Mouse (Mus musculus) yolk sac, embryonic 10.5 days (tissue): ENCODE results near the gene Phf21a.

ENCODE experiments used
- DNase-seq: peaks from one replicate; pipeline ENCODE4 v3.0.0-alpha.2; 2017; ENCODE audit warnings: low spot score

Phf21a gene

DNA sequence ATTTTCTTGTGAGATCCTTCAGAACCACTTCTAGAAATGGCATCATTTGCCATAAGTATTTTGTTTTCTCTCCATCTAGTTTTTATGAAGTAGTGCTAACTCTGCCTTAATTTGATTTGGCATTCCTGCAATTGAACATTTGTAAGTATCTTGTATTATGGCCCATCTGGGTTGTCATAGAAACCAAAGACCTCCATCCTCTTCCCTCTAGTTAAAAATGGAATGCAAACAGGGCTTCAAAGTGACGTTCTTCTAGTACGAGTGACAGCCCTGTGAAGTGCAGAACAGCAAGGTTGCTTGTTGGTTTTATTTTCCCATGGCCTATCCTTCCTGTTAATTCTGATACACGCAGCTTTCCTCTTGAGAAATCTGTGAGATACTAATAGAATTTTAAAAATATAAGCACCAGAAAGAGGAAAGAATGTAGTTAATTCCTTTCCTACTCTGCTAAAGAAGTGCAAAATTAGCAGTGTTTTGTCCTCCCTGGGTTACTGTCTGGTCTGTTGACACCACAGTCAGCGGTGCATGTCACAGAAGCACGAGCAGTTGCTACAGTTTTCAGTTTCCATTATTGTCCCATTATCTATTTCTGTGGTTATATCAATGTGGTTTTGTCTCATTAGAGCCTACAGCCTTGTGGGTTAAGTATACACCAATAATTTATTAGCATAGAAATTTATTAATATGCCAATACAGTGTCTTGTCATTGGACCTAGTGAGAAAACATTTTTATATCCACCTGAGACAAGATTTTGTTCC is 209.1 kb downstream of the Phf21a start:
- DNase-seq, result no peak

DNA sequence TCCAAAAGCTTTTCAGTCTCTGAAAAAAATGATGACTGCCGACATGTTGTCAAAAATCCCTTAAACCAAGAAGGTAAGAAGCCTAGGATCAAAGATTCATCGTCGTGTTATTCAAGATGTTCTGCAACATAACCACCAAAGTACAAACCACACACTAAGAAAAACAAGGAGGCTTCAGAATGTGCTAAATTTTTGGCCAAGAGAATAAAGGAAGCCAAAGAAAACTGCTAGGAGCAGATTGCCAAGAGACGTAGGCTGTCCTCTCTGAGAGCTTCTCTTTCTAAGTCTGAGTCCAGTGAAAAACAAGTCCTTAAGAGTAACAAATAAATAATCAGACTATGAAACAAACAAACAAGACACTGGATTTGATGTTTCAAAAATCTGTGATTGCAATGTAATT is 219.6 kb downstream of the Phf21a start:
- no peak for DNase-seq

DNA sequence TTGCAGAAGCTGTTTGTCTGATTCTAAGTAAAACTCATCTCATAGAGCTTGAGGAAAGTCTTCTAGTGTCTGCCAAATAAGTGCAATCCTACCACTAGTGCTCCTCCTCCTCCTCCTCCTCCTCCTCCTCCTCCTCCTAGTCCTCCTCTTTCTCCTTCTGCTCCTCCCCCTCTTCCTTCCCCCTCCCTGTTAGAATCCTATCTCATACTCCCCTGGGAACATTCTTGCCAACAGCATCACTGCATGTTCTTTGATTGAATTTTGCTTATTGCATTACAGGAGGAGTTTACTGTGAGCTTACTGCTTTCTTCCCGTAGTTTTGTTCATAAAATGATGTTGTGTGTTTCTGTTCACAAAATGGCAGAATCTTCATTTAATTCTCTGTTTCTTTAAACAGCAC is 221.1 kb downstream of the Phf21a start:
- no peak for DNase-seq

GRCm38 (mm10) chr2:92316652-92317051 is 223.7 kb downstream of the Phf21a start:
- DNase-seq, result no peak

DNA sequence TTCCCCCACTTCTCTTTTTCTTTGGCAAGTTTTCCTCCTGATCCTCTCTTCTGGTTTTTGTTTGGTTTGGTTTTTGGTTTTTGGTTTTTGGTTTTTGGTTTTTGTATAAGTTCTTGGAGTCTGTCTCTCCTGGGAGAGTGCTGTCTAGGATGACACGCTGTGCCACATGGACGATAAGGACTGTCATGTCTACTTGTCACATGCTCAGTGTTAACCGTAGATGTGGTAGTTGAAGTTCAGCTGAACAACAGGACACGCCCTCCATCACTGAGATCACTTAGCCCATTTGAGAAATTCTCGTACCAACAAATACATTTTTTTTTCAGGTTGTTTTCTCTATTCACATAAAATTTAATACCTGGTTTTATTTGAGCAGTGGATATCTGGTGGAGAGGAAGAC is 224.3 kb downstream of the Phf21a start:
- DNase-seq, result no peak

DNA sequence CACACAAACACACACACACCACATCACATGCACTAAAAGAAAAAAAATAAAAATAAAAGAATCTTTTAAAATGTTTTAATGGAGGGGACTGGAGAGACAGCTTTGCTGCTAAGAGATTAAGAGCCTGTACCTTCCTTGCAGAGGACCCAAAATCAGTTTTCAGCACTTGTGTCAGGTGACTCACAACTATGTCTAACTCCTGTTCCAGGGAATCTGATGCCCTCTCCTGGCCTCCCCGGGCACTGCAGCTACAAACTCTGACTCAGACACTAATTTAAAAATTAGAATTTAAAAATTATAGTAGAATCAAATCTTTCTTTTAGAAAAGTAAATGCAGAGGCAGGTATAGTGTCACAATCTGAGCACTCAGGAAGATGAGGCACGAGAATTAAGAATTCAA is 229.8 kb downstream of the Phf21a start:
- no peak for DNase-seq

- DNase-seq, result no peak
Measured at GRCm38 (mm10) chr2:92325676-92326075, 232.8 kb downstream of the Phf21a start.

- no peak for DNase-seq
Measured at GRCm38 (mm10) chr2:92326221-92326620, 233.3 kb downstream of the Phf21a start.

GRCm38 (mm10) chr2:92327601-92328000 is 234.7 kb downstream of the Phf21a start:
- DNase-seq, result no peak

DNA sequence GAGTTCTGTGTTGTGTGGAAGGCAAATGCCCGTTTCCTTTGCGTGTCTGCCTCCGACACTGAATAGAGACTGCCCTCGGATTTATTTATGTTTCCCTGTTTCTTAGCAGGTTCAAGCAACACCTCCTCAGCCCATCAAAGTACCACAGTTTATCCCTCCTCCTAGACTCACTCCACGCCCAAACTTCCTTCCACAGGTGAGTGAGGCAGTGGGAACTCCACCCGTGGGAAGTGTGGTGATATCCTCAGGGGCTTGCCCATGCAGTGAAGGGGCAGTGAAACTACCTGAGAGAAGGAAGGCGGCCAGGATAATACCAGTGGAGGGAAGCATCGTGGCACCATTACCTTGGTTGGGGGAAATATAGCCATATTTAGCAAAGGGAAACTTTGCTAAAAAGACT is 235.3 kb downstream of the Phf21a start:
- no peak for DNase-seq

- no peak for DNase-seq
Measured at GRCm38 (mm10) chr2:92330840-92331239, 237.9 kb downstream of the Phf21a start.

- DNase-seq, result no peak
Measured at GRCm38 (mm10) chr2:92331410-92331809, 238.5 kb downstream of the Phf21a start.

DNA sequence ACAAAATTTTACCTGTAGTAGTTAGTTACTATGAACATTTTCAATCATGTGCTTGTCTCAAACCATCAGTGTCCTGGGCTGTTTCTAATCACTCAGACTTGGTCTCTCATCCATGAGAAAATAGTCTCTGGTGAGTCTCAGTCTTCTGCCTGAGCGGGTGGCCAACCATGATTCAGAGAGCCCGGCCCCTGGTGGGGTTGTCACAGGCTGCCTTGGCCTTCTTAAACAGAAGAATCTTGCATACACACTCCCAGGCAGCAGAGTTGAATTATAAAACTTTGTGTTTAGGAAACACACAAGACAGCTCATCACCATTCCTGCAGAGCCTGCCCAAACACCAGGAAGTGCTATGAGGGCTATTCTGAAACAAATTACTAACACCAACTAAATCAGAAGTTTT is 239.0 kb downstream of the Phf21a start:
- DNase-seq, result no peak

GRCm38 (mm10) chr2:92342418-92342817 is 249.5 kb downstream of the Phf21a start:
- DNase-seq, result no peak

- DNase-seq, result no peak
Measured at GRCm38 (mm10) chr2:92347191-92347590, 254.3 kb downstream of the Phf21a start.

DNA sequence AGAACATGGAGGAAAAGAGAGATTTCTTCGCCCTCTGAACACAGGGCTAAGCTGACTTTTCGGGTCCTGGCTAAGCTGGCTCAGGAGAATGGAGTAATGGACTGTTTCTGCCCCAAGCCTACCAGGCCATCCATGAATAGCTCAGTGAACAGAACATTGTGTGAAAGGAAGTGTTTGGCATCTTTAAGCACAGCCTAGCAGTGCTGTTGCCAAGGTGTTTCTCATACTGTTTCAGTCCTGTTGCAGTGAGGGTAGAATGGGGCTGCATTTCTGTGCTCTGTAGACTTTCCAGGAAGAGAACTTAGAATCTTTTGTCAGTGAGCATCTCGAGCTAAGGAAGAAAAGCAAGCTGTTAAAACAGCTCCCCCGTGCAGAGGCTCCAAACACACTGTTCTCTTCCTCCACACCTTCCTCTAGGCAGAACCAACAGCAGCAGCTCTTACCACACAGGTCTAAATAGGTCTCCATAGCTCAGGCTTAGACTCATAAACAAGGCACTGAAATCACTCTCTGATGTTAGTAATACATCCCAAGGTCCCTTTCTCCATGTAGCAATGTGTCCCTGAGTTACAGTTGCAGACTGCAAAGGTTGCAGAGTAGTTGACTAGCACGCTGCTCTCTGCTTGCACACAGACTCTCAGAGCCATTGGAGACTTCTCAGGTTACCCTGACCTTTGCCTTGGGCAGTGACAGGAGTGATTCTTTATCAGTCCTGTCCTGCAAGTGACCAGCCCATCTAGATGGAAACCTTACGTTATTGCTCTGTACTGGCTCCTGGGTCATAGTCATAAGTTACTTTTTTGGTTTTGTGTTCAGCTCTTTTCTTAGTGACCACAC is 256.9 kb downstream of the Phf21a start:
- DNase-seq, result peak; percentile 81

GRCm38 (mm10) chr2:92350686-92351085 is 257.8 kb downstream of the Phf21a start:
- DNase-seq, result peak; percentile 60

DNA sequence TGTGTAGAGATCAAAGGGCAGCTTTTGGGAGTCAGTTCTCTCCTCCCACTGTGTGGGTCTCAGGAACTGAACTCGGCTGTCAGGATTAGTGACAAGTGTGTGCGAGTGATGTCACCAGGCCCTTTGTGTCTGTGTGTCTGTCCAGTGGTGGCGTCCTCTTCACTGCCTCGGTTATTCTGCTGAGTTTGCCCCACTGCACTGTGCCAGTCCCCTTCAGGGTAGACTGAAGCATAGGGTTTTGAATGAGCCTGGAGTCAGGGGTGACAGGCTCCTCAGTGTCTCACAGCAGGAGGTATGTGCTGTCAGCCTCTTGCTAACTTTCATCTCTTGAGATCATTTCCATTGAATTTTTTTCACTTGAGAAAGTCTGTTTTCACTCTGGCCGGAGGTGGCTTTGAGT is 260.5 kb downstream of the Phf21a start:
- no peak for DNase-seq

GRCm38 (mm10) chr2:92354224-92354623 is 261.3 kb downstream of the Phf21a start:
- no peak for DNase-seq

GRCm38 (mm10) chr2:92359301-92359700 is 266.4 kb downstream of the Phf21a start:
- no peak for DNase-seq

GRCm38 (mm10) chr2:92360186-92360823 is 267.4 kb downstream of the Phf21a start:
- DNase-seq, result no peak

DNA sequence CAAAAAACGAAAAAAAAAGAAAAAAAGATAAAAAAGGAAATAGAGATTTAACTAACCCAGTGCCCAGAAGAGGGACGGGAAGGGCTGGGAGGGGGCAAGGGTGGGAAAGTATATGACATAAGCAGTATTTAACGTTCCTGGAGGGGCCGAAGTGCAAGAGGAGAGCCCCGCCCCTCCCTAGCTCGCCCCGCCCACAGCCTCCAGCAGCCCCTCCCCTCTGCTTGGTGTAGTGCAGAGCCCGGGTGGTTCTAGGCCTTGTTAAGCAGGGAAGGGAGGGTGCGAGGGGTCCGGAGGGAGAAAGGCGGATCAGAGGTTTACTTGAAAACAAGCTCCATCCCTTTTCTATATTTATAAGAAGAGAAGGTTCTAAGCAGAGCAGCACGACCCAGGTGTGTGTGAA is 268.0 kb downstream of the Phf21a start:
- DNase-seq, result peak; percentile 78

DNA sequence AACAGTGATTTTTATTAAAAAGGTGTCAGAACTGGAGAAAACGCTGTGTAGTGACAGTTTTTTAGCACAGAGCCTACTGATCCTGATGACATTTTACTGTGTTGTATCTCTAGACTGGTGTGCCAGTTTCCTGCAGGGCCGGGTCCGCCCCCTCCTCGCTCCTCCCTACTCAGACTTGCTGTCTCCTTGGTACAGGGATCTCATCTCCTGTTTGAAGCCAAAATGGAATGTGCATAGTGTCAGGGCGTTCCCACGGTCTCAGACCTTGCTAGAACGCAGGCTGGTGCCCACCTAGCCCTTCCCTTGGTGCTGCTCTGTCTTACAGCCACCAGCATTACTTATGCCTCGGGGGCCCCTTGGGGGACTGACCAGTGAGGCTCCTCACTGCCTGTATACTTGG is 268.9 kb downstream of the Phf21a start:
- no peak for DNase-seq
